Mouse (Mus musculus): ENCODE data around the gene Rpl6. TPM values are rescaled to one million over a fixed set of nuclear protein-coding genes. Genes with fewer than 3 reads are reported as not detected.

Gene Rpl6
- polyA plus RNA-seq, 1 experiment from 2014 or later, result 661 TPM

DNA sequence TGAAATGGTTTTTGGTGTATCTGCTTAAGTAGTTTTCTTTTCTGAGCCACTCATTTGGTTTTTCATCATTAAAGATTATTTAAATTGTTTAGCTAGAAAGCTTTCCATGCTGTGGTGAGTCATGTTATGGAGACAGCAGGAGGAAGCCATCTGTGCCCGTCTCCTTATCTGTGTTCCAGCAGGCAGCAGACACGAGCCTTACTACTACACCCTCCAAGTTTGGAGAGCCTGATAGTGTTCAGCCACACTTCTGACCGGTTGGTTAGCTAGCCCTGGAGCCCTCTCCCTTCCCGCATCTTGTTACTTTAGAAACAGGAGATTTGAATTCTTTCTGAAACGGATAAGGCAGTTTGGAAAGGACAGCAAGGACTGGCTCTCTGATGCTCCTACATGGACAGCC lies 31.9 kb downstream of the Rpl6 start:
- WGBS, result 81% methylated on average over 5 of the region's 5 CpGs
- no peaks in the 10 kb centered on the region for H3K27me3 ChIP-seq (ENCODE audit: low read depth, poor library complexity, severe bottlenecking)
- no peak for DNase-seq (ENCODE audit: low spot score)
- H3K4me3 ChIP-seq, result no peak overlapping the region
- no peak overlapping the region for H3K27ac ChIP-seq
- H3K4me1 ChIP-seq, result no peaks in the 10 kb centered on the region
- no peaks in the 10 kb centered on the region for H3K9me3 ChIP-seq (replicated peaks)
- H3K36me3 ChIP-seq, result peaks cover 9% of the 10 kb centered on the region; the same call in 1 of the 2 replicates

DNA sequence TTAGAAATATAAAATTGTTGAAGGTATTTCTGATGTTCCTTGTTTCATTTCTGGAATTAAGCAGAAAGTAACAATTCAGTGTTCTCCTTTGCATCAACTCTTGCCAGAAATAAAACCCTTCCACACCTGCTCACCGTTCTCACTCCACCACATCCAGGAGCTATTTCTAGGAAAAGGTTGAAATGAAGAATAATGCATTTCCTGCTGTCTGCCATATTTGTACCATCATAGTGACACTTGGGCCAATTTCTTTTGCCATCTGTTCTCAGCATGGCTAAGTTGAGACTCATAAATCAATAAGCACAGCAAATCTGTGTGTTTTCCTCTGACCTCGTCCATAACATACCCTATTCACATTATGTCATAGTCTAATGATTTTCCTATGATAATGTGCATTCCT lies 33.9 kb downstream of the Rpl6 start:
- no peak overlapping the region for H3K4me3 ChIP-seq
- peaks cover 6% of the 10 kb centered on the region; the same call in 1 of the 2 replicates for H3K36me3 ChIP-seq
- no peak for DNase-seq (ENCODE audit: low spot score)
- H3K27me3 ChIP-seq (ENCODE audit: low read depth, poor library complexity, severe bottlenecking), result no peaks in the 10 kb centered on the region
- H3K27ac ChIP-seq, result no peak overlapping the region
- H3K9me3 ChIP-seq (replicated peaks), result no peaks in the 10 kb centered on the region
- WGBS, result 88% methylated on average over 2 of the region's 2 CpGs
- no peaks in the 10 kb centered on the region for H3K4me1 ChIP-seq

- DNase-seq (ENCODE audit: low spot score), result no peak
- no peak overlapping the region for H3K4me3 ChIP-seq
- peaks cover 4% of the 10 kb centered on the region; the same call in 1 of the 2 replicates for H3K36me3 ChIP-seq
- H3K9me3 ChIP-seq (replicated peaks), result no peaks in the 10 kb centered on the region
- H3K27me3 ChIP-seq (ENCODE audit: low read depth, poor library complexity, severe bottlenecking), result no peaks in the 10 kb centered on the region
- no peaks in the 10 kb centered on the region for H3K4me1 ChIP-seq
- WGBS, result 86% methylated on average over 5 of the region's 5 CpGs
- H3K27ac ChIP-seq, result no peak overlapping the region
Measured at GRCm38 (mm10) chr5:121239846-121240245, 35.6 kb downstream of the Rpl6 start.

DNA sequence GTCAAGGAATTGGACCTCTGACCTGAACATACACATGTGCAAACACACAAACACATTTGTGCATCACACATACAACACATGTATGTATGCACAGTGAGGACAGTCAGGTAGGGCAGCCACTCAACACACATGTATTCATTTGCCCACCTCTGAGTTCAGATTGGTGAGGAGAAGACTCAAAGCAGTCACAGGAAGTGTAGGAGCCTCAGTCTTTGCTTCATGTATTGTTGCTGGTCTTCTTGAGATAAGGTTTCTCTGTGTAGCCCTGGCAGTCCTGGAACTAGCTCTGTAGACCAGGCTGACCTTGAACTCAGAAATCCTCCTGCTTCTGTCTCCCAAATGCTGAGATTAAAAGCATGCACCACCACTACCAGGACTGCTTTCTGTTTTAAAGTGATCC lies 36.9 kb downstream of the Rpl6 start:
- Histone ChIP-seq H3K27ac (no peak overlapping the region), H3K27me3 (ENCODE audit: low read depth, poor library complexity, severe bottlenecking) (no peaks in the 10 kb centered on the region), H3K36me3 (no peaks in the 10 kb centered on the region), H3K9me3 (replicated peaks) (no peaks in the 10 kb centered on the region), H3K4me1 (no peaks in the 10 kb centered on the region), H3K4me3 (no peak overlapping the region)
- DNase-seq (ENCODE audit: low spot score), result no peak

- H3K36me3 ChIP-seq, result no peaks in the 10 kb centered on the region
- H3K27me3 ChIP-seq (ENCODE audit: low read depth, poor library complexity, severe bottlenecking), result no peaks in the 10 kb centered on the region
- DNase-seq (ENCODE audit: low spot score), result no peak
- no peak overlapping the region for H3K4me3 ChIP-seq
- no peaks in the 10 kb centered on the region for H3K4me1 ChIP-seq
- H3K9me3 ChIP-seq (replicated peaks), result no peaks in the 10 kb centered on the region
- H3K27ac ChIP-seq, result no peak overlapping the region
- WGBS, result 68% methylated on average over 1 of the region's 1 CpGs
Measured at GRCm38 (mm10) chr5:121242261-121242660, 38.0 kb downstream of the Rpl6 start.

- Histone ChIP-seq H3K4me1 (no peaks in the 10 kb centered on the region), H3K4me3 (no peak overlapping the region), H3K27me3 (ENCODE audit: low read depth, poor library complexity, severe bottlenecking) (no peaks in the 10 kb centered on the region), H3K9me3 (replicated peaks) (no peaks in the 10 kb centered on the region), H3K36me3 (no peaks in the 10 kb centered on the region), H3K27ac (no peak overlapping the region)
- 88% methylated on average over 1 of the region's 1 CpGs for WGBS
- DNase-seq (ENCODE audit: low spot score), result no peak
Measured at GRCm38 (mm10) chr5:121242701-121243100, 38.4 kb downstream of the Rpl6 start.

GRCm38 (mm10) chr5:121243676-121244364 lies 39.5 kb downstream of the Rpl6 start:
- Histone ChIP-seq H3K27me3 (ENCODE audit: low read depth, poor library complexity, severe bottlenecking) (no peaks in the 10 kb centered on the region), H3K9me3 (replicated peaks) (no peaks in the 10 kb centered on the region), H3K36me3 (no peaks in the 10 kb centered on the region), H3K4me3 (no peak overlapping the region), H3K4me1 (no peaks in the 10 kb centered on the region), H3K27ac (no peak overlapping the region)
- no peak for DNase-seq (ENCODE audit: low spot score)
- 80% methylated on average over 1 of the region's 1 CpGs for WGBS

- no peak for DNase-seq (ENCODE audit: low spot score)
- H3K27me3 ChIP-seq (ENCODE audit: low read depth, poor library complexity, severe bottlenecking), result no peaks in the 10 kb centered on the region
- 89% methylated on average over 5 of the region's 5 CpGs for WGBS
- no peaks in the 10 kb centered on the region for H3K9me3 ChIP-seq (replicated peaks)
- no peaks in the 10 kb centered on the region for H3K4me1 ChIP-seq
- no peak overlapping the region for H3K27ac ChIP-seq
- no peaks in the 10 kb centered on the region for H3K36me3 ChIP-seq
- H3K4me3 ChIP-seq, result no peak overlapping the region
Measured at GRCm38 (mm10) chr5:121244365-121244731, 40.1 kb downstream of the Rpl6 start.

- 91% methylated on average over 7 of the region's 7 CpGs for WGBS
Measured at GRCm38 (mm10) chr5:121245201-121245600, 40.9 kb downstream of the Rpl6 start.

GRCm38 (mm10) chr5:121248766-121249394 lies 44.6 kb downstream of the Rpl6 start:
- no peak for DNase-seq (ENCODE audit: low spot score)
- Histone ChIP-seq H3K36me3 (peaks cover 2% of the 10 kb centered on the region), H3K27me3 (ENCODE audit: low read depth, poor library complexity, severe bottlenecking) (no peaks in the 10 kb centered on the region), H3K27ac (no peak overlapping the region), H3K4me1 (0 out of 2 replicates have a peak, but pooled peaks cover 4% of the 10 kb centered on the region), H3K4me3 (no peak overlapping the region), H3K9me3 (replicated peaks) (no peaks in the 10 kb centered on the region)
- WGBS, result 79% methylated on average over 3 of the region's 3 CpGs

More at GRCm38 (mm10) chr5:121245201-121245600, 40.9 kb downstream of the Rpl6 start:
- no peaks in the 10 kb centered on the region for H3K27me3 ChIP-seq (ENCODE audit: low read depth, poor library complexity, severe bottlenecking)
- H3K4me3 ChIP-seq, result no peak overlapping the region
- H3K36me3 ChIP-seq, result no peaks in the 10 kb centered on the region
- no peaks in the 10 kb centered on the region for H3K9me3 ChIP-seq (replicated peaks)
- DNase-seq (ENCODE audit: low spot score), result no peak
- H3K27ac ChIP-seq, result no peak overlapping the region
- H3K4me1 ChIP-seq, result no peaks in the 10 kb centered on the region

DNA sequence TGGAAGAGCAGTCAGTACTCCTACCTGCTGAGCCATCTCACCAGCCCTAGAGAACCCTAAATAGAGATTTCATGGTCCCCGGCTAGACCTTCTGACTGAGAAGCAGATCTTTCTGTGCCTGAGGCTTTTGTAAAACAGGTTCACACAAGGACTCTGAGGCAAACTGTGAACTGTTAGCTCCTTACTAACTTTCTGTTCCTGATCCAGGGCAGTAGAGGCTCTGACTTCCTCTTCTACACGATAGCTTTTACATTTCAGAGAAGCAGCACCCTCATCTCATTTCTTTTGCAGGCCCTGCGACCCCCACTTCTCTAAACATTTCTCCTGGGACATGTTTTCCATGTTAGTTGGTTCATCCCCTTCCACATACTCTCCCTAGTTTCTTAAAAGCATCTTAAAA lies 45.4 kb downstream of the Rpl6 start:
- H3K27me3 ChIP-seq (ENCODE audit: low read depth, poor library complexity, severe bottlenecking), result no peaks in the 10 kb centered on the region
- H3K36me3 ChIP-seq, result peaks cover 10% of the 10 kb centered on the region
- H3K27ac ChIP-seq, result no peak overlapping the region
- H3K9me3 ChIP-seq (replicated peaks), result no peaks in the 10 kb centered on the region
- no peak for DNase-seq (ENCODE audit: low spot score)
- 93% methylated on average over 3 of the region's 3 CpGs for WGBS
- no peak overlapping the region for H3K4me3 ChIP-seq
- 0 out of 2 replicates have a peak, but pooled peaks cover 4% of the 10 kb centered on the region for H3K4me1 ChIP-seq

DNA sequence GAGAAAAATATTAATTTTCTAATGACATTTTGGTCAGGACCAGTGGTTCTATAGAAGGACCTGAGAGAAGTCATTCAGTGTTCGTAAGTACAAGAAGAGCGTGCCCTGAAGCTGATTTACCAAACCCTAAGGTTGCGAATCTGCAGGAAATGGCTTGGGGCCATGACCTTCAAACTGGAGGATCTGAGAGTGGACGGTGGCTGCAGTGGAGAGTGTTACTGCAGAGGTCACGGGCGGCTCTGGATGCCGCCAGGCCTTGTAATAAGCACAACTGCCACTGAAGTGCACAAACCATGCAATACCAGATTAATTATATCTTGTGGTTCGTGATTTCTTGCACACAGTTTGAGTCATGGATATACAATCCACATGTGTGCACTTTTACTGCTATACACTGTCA lies 47.5 kb downstream of the Rpl6 start:
- WGBS, result 61% methylated on average over 8 of the region's 8 CpGs

GRCm38 (mm10) chr5:121253816-121254497 lies 49.7 kb downstream of the Rpl6 start:
- H3K27me3 ChIP-seq (ENCODE audit: low read depth, poor library complexity, severe bottlenecking), result no peaks in the 10 kb centered on the region
- peaks cover 38% of the 10 kb centered on the region for H3K36me3 ChIP-seq
- H3K27ac ChIP-seq, result no peak overlapping the region
- 90% methylated on average over 18 of the region's 18 CpGs for WGBS
- H3K4me1 ChIP-seq, result 0 out of 2 replicates have a peak, but pooled peaks cover 4% of the 10 kb centered on the region
- no peak overlapping the region for H3K4me3 ChIP-seq
- DNase-seq (ENCODE audit: low spot score), result no peak
- no peaks in the 10 kb centered on the region for H3K9me3 ChIP-seq (replicated peaks)

More for the DNA sequence above, 47.5 kb downstream of the Rpl6 start:
- H3K27ac ChIP-seq, result no peak overlapping the region
- H3K27me3 ChIP-seq (ENCODE audit: low read depth, poor library complexity, severe bottlenecking), result no peaks in the 10 kb centered on the region
- H3K36me3 ChIP-seq, result peaks cover 22% of the 10 kb centered on the region
- no peaks in the 10 kb centered on the region for H3K9me3 ChIP-seq (replicated peaks)
- no peak overlapping the region for H3K4me3 ChIP-seq
- no peak for DNase-seq (ENCODE audit: low spot score)
- H3K4me1 ChIP-seq, result 0 out of 2 replicates have a peak, but pooled peaks cover 4% of the 10 kb centered on the region

Data from limb, embryonic 10.5 days (tissue).